Mouse (Mus musculus): ENCODE data around the gene Gm20388. TPM values are rescaled to one million over a fixed set of nuclear protein-coding genes. Genes with fewer than 3 reads are reported as not detected.

Gene Gm20388
- polyA plus RNA-seq, 1 experiment from 2014 or later = 4.4 TPM

DNA sequence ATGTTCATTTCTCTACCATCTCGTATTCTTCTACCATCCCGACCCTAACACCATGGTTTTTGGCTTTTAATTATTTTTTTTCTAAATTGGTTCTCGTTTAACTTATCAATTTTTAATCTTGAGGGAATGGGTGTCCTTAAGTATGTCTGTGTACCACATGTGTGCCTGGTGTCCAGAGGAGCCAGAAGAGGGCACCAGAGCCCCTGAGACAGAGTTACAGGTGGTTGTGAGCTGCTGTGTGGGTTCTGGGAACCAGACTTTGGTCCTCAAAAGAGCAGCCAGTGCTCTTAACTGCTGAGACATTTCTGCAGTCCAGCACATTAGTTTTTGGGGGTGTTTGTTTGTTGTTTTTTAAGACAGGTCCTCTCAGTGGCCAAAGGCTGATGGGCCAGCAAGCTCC lies 485.3 kb downstream of the Gm20388 start:
- H3K36me3 ChIP-seq = no peaks in the 10 kb centered on the region
- peaks cover 73% of the 10 kb centered on the region for H3K4me1 ChIP-seq (replicated peaks)
- H3K27ac ChIP-seq = no peak overlapping the region
- no peak overlapping the region for H3K4me2 ChIP-seq (replicated peaks)
- no peak overlapping the region for H3K4me3 ChIP-seq (replicated peaks)
- no peaks in the 10 kb centered on the region for H3K9me3 ChIP-seq
- ATAC-seq = no peak
- no peak overlapping the region for H3K9ac ChIP-seq (replicated peaks)
- 92% methylated on average over 3 of the region's 3 CpGs for WGBS
- no peaks in the 10 kb centered on the region for H3K27me3 ChIP-seq

DNA sequence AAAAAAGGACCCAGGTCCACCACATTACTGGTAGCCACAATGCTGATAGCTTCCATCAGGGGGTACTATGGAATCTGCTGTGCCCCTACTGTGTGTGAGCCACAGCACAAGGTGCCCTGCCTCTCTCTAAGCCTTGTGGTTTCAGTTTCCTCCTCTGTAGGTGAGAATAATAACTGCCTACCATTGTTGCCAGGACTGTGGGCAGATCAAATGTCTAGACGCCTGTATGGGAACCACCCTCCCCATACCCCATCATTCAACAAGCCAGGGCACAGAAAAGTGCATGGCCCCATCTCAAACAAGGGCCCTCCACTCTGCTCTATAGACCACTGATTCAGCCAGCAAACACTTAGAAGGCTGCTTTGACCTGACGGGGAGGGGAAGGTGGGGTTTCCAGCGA lies 486.1 kb downstream of the Gm20388 start:
- Histone ChIP-seq H3K9ac (replicated peaks) (no peak overlapping the region), H3K27me3 (0 out of 2 replicates have a peak, but pooled peaks cover 4% of the 10 kb centered on the region)
- 64% methylated on average over 3 of the region's 3 CpGs for WGBS

DNA sequence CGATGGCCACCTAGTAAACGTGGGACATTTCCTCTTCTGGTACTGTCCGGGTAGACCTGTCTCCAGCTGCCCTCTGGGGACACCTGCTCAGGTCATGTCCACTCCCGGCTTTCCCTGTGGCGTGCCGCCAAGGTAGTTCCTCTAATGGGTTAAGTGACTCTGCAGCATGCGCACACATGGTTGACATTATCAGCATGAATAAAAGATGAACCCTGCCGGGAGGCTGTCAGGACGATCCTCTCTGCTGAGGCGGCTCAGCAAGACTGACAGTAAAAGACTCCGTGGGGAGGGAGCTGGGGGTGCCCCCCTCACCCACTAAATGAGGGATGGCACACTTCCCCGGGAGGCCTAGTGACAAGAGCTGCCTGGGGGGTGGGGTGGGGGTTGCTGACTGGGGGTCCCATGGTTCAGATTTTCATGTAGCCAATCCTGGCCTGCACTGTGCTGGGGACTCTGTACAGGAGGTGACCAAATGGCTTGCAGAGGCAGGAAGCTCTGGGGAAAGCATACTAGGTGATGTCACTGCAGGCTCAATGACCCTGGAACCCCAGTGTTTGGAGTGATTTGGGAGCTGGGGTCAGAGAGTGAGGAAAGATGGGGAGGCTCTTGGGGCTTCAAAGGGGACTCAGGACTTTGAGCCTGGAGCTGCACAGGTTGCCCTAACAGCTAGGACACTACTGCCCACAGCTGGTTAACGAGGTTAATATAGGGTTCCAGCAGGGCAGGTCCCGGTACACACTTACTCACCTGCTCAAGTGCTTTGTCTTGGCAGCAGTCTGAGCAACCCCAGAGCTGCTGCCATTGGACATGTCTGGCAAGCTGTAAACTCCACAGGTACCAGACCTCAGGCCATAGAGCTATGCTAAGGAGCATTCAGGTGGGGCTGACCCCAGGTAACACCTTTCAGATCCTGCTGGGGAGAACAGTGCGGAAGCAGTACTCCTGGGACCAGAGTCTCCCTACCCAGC lies 487.1 kb downstream of the Gm20388 start:
- Histone ChIP-seq H3K9ac (replicated peaks) (0 out of 2 replicates have a peak overlapping the region, but pooled peaks have one; percentile 32), H3K27ac (peak overlapping the region; percentile 80), H3K4me2 (replicated peaks) (peak overlapping the region; percentile 33), H3K4me3 (replicated peaks) (no peak overlapping the region), H3K9me3 (no peaks in the 10 kb centered on the region), H3K36me3 (no peaks in the 10 kb centered on the region), H3K27me3 (0 out of 2 replicates have a peak, but pooled peaks cover 4% of the 10 kb centered on the region), H3K4me1 (replicated peaks) (peaks cover 62% of the 10 kb centered on the region)
- WGBS = 30% methylated on average over 15 of the region's 15 CpGs
- peak; percentile 61 for ATAC-seq

More for the DNA sequence above, 486.1 kb downstream of the Gm20388 start:
- no peaks in the 10 kb centered on the region for H3K36me3 ChIP-seq
- H3K9me3 ChIP-seq = no peaks in the 10 kb centered on the region
- H3K4me2 ChIP-seq (replicated peaks) = no peak overlapping the region
- H3K4me3 ChIP-seq (replicated peaks) = no peak overlapping the region
- H3K27ac ChIP-seq = peak overlapping the region; percentile 80
- ATAC-seq = no peak
- H3K4me1 ChIP-seq (replicated peaks) = peaks cover 71% of the 10 kb centered on the region

DNA sequence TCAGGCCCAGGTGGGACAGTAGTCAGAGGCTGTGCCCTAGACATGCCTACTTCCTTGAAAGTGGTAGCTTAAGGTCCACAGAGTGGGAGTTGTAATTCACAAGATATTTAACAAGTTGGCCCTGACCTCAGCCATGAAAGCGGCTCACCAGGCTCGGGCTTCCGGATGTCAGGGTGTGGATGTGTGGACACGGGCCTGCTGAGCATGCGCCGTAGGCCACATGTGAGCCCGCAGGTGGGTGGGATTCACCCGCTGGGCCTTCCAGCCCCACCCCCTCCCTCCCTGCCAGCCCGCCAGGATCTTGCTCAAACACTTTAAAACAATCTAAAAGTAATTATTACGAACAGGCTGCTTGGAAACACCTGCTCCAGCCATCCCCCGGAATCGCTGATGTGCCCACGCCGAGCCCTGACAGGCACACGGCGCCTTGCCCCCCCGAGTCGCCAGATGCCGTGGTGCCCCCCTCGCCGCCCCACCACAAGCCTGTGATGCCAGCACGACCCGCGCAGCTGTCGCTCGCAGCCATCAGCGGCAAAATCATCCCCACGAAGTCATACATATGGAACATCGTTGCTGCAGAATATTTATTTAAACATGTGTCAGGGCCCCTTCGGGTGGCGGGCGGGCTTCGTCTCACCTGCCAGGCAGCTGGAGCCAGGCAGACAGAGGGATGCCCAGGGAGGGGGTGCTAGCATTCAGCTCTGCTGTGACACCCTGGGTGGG lies 488.7 kb downstream of the Gm20388 start:
- Histone ChIP-seq H3K4me3 (replicated peaks) (no peak overlapping the region), H3K27me3 (0 out of 2 replicates have a peak, but pooled peaks cover 4% of the 10 kb centered on the region), H3K4me1 (replicated peaks) (peaks cover 49% of the 10 kb centered on the region), H3K36me3 (no peaks in the 10 kb centered on the region), H3K27ac (peak overlapping the region; percentile 73), H3K9me3 (no peaks in the 10 kb centered on the region), H3K4me2 (replicated peaks) (peak overlapping the region; percentile 35), H3K9ac (replicated peaks) (peak overlapping the region; percentile 48; the same call in 1 of the 2 replicates)
- 42% methylated on average over 33 of the region's 33 CpGs for WGBS
- ATAC-seq = peak; percentile 53

DNA sequence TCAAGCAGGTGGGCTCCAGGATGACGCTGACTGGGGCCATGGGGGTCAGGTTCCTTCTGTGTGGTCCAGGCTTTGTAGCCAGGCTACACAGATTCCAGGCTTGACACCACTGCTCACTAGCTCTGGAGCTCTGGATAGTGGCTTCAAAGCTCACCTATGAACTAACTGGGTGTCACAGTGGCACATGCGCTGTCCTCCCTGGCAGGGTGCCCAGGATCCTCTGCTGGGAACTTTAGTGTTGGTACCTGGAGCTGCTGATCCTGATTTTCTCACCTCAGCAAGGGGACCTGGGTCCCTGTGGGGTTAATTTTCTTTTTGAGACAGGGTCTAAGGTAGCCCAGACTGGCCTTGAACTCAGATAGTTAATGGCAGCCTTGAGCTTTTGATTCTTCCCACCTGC lies 490.6 kb downstream of the Gm20388 start:
- 0 out of 2 replicates have a peak, but pooled peaks cover 7% of the 10 kb centered on the region for H3K27me3 ChIP-seq
- H3K9ac ChIP-seq (replicated peaks) = no peak overlapping the region
- no peak overlapping the region for H3K27ac ChIP-seq
- WGBS = 88% methylated on average over 2 of the region's 2 CpGs
- H3K4me1 ChIP-seq (replicated peaks) = peaks cover 50% of the 10 kb centered on the region
- no peak overlapping the region for H3K4me3 ChIP-seq (replicated peaks)
- H3K4me2 ChIP-seq (replicated peaks) = no peak overlapping the region
- no peaks in the 10 kb centered on the region for H3K9me3 ChIP-seq
- H3K36me3 ChIP-seq = no peaks in the 10 kb centered on the region
- ATAC-seq = no peak

DNA sequence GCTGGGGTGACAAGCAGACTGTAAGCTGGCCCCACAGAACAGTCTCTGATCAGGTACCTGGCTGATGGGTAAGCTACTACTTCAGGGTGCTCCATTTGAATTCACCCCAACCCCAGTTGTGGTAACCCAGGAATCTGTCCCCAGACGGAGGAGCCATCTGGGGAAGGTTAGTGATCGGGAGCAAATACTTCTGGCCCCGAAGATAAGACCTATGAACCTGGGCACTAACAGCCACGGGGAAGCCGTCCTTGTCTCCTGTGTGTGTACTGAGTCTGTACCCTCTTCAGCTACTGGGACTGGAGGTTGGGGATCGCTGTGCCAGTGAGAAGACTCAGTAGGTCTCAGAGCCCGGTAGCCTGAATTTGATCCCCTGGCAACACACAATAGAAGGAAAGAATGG lies 491.1 kb downstream of the Gm20388 start:
- H3K9ac ChIP-seq (replicated peaks) = no peak overlapping the region
- no peak for ATAC-seq
- WGBS = 89% methylated on average over 7 of the region's 7 CpGs
- no peak overlapping the region for H3K4me2 ChIP-seq (replicated peaks)
- no peak overlapping the region for H3K27ac ChIP-seq
- H3K9me3 ChIP-seq = no peaks in the 10 kb centered on the region
- peaks cover 11% of the 10 kb centered on the region; the same call in 1 of the 2 replicates for H3K27me3 ChIP-seq
- H3K4me3 ChIP-seq (replicated peaks) = no peak overlapping the region
- H3K4me1 ChIP-seq (replicated peaks) = peaks cover 50% of the 10 kb centered on the region
- H3K36me3 ChIP-seq = no peaks in the 10 kb centered on the region

DNA sequence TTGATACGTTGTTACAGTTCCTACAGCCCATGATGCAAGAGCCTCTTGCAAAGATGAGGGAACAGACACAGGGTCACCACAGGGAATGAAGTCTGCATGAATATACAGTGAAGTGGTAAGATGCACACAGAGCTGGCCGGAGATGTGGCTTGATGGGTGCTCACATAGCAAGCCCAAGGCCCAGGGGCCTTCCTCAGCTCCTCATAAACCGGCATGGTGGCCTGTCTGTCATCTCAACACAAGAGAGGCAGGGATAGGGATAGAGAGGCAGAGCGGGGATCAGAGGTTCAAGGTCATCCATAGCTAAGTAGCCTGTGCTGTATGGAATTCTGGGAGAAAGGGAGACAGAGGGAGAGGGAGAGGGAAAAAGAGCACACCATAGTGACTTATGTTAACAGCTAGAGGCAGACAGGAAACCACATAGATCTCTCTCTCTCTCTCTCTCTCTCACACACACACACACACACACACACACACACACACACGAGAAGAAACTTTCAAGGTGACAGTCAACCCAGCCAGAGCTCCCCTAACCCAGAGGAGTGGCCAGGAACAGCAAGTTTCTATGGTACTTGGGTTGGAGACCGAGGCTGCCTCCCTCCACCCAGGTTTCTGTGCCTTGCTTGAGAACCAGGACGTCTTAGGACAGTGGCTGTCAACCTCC lies 493.1 kb downstream of the Gm20388 start:
- H3K4me1 ChIP-seq (replicated peaks) = peaks cover 50% of the 10 kb centered on the region
- H3K27me3 ChIP-seq = peaks cover 14% of the 10 kb centered on the region; the same call in 1 of the 2 replicates
- H3K36me3 ChIP-seq = no peaks in the 10 kb centered on the region
- H3K4me3 ChIP-seq (replicated peaks) = no peak overlapping the region
- no peak overlapping the region for H3K27ac ChIP-seq
- H3K9me3 ChIP-seq = no peaks in the 10 kb centered on the region
- no peak overlapping the region for H3K9ac ChIP-seq (replicated peaks)
- ATAC-seq = no peak
- H3K4me2 ChIP-seq (replicated peaks) = no peak overlapping the region
- WGBS = 83% methylated on average over 7 of the region's 7 CpGs

DNA sequence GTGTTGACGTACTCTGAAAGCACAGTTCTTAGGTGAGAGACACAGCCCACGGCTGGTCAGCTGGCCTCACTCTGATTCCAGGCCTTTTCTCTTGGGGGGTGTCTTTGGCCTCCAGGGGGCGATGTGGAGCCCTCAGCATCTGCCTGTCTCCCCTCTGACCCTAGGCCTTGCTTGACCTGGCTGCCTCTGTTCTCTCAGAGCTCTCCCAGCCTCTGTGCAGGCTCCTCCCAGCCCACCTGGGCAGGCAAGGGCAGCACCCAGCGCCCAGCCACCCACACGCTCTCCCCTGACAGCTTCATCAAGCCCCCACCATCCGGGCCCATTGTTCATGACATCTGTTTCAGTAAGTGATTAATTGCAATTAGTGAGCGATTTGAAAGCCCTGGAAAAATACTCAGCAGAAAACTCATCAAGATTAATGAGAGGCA lies 494.0 kb downstream of the Gm20388 start:
- peaks cover 50% of the 10 kb centered on the region for H3K4me1 ChIP-seq (replicated peaks)
- WGBS = 40% methylated on average over 7 of the region's 7 CpGs
- H3K4me2 ChIP-seq (replicated peaks) = no peak overlapping the region
- H3K9ac ChIP-seq (replicated peaks) = no peak overlapping the region
- H3K9me3 ChIP-seq = no peaks in the 10 kb centered on the region
- H3K27ac ChIP-seq = no peak overlapping the region
- no peak for ATAC-seq
- H3K4me3 ChIP-seq (replicated peaks) = no peak overlapping the region
- no peaks in the 10 kb centered on the region for H3K36me3 ChIP-seq
- H3K27me3 ChIP-seq = peaks cover 16% of the 10 kb centered on the region; the same call in 1 of the 2 replicates

DNA sequence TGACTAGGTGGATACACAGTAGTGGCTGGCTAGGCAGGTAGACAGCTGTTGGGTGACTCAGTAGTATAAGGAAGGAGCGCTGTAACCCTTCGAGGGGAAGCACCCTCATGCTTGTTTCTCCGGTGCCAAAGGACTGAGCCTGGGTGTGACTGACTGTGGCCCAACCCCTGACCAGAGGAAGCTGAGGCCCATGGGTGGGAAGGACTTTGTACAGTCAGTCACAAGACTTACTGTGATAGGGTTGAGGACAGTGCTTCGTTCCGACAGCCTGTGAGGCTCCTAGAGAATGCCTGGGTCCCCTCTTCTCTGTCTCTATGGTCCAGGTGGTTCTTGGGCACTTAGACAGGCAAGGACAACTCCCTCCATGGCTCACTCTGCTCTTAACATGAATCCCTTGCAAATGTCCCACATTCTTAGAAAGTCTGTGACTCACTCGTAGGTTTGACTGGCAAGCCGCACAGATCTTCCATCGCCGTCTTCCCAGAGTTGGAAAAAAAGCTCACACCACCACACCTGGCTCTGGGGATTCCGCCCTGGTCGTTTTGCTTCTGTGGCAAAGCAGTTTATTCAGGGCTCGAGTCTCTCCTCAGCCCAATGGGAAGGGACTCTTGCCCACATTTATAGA lies 495.5 kb downstream of the Gm20388 start:
- no peak overlapping the region for H3K9ac ChIP-seq (replicated peaks)
- ATAC-seq = no peak
- H3K4me3 ChIP-seq (replicated peaks) = no peak overlapping the region
- H3K36me3 ChIP-seq = no peaks in the 10 kb centered on the region
- 93% methylated on average over 12 of the region's 12 CpGs for WGBS
- no peak overlapping the region for H3K27ac ChIP-seq
- no peak overlapping the region for H3K4me2 ChIP-seq (replicated peaks)
- H3K27me3 ChIP-seq = peaks cover 20% of the 10 kb centered on the region; the same call in 1 of the 2 replicates
- H3K4me1 ChIP-seq (replicated peaks) = peaks cover 58% of the 10 kb centered on the region
- H3K9me3 ChIP-seq = no peaks in the 10 kb centered on the region

DNA sequence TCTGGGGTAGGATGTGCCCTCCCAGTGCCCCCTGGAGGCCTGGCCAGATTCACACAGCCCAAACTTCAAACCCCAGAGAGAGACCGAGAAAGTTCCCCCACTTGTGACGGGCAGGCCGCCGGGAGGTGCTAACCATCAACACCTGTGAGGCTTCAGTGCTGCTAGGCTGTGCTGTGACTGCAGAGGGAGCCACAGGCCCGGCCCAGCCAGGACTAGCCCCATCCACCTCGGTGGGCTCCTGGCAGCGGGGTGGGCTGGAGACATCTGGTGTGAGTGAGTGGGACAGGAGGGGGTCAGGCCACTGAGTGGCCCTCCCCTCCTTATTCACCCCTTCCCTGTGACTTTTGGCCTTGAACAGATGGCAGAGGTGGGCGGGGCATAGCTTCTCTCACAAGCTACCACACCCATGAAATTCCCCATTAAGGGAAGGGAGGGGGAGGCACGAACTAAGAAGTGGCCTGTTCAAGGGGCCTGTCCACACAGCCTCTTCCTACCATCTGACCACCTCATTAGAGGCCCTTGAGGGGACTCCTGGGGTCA lies 497.1 kb downstream of the Gm20388 start:
- 0 out of 2 replicates have a peak overlapping the region, but pooled peaks have one; percentile 0 for H3K9ac ChIP-seq (replicated peaks)
- H3K9me3 ChIP-seq = no peaks in the 10 kb centered on the region
- no peaks in the 10 kb centered on the region for H3K36me3 ChIP-seq
- no peak overlapping the region for H3K4me3 ChIP-seq (replicated peaks)
- 7% methylated on average over 9 of the region's 9 CpGs for WGBS
- H3K27ac ChIP-seq = peak overlapping the region; percentile 69; the same call in 1 of the 2 replicates
- H3K4me2 ChIP-seq (replicated peaks) = no peak overlapping the region
- peaks cover 74% of the 10 kb centered on the region for H3K4me1 ChIP-seq (replicated peaks)
- peaks cover 20% of the 10 kb centered on the region; the same call in 1 of the 2 replicates for H3K27me3 ChIP-seq
- peak; percentile 60 for ATAC-seq

Measured in midbrain, embryonic 13.5 days (tissue).